Mouse (Mus musculus) brain, embryonic 14.5 days (tissue): ENCODE results near the gene Wdr5.

Experiments used
- CTCF ChIP-seq: fragments of 200-500 bp; IDR thresholded peaks from 2 replicates; pipeline ENCODE4 v1.5.1; 2012; ENCODE audit warnings: inconsistent platforms, mild to moderate bottlenecking, moderate library complexity, borderline replicate concordance; ENCODE audit not compliant: insufficient read depth, insufficient read length; ENCODE audit errors: extremely low read depth
- POLR2A ChIP-seq: fragments of 200-500 bp; IDR thresholded peaks from 2 replicates; pipeline ENCODE4 v1.6.1; 2012; ENCODE audit warnings: mild to moderate bottlenecking, inconsistent platforms, borderline replicate concordance; ENCODE audit not compliant: poor library complexity, insufficient read depth, insufficient read length, severe bottlenecking; ENCODE audit errors: extremely low read depth

DNA sequence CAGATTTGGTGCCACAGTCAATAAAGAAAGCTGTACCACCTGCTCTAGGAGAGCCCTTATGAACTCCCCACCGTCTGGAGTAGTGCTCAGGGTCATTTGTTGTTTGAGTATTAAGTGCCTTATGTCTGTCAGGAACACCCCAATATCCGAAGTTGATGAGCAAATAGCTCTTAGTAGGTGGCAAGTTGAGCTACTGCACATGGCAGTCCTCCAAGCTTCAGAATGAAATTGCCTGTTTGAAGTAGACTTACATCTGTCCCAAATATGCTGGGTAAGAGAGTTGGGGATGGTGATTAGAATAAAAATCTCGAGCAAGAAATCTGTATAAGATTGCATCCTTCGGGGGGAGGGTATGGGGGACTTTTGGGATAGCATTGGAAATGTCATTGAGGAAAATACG is 24.4 kb downstream of the Wdr5 start:
- TF ChIP-seq CTCF: no peak
- TF ChIP-seq POLR2A: no peak
